Mouse (Mus musculus) spleen, adult 2 months (tissue): Measurements from ENCODE around the gene Castor2.

Experiments used
- CTCF ChIP-seq: fragments of 200-500 bp; IDR thresholded peaks from 2 replicates; pipeline ENCODE4 v1.5.1; 2011; ENCODE audit warnings: mild to moderate bottlenecking, inconsistent platforms; ENCODE audit not compliant: insufficient read depth, insufficient read length, insufficient replicate concordance; ENCODE audit errors: extremely low read depth
- POLR2A ChIP-seq: fragments of 200-500 bp; IDR thresholded peaks from 2 replicates; pipeline ENCODE4 v1.6.1; 2011; ENCODE audit warnings: low read depth, low read length, inconsistent platforms

DNA sequence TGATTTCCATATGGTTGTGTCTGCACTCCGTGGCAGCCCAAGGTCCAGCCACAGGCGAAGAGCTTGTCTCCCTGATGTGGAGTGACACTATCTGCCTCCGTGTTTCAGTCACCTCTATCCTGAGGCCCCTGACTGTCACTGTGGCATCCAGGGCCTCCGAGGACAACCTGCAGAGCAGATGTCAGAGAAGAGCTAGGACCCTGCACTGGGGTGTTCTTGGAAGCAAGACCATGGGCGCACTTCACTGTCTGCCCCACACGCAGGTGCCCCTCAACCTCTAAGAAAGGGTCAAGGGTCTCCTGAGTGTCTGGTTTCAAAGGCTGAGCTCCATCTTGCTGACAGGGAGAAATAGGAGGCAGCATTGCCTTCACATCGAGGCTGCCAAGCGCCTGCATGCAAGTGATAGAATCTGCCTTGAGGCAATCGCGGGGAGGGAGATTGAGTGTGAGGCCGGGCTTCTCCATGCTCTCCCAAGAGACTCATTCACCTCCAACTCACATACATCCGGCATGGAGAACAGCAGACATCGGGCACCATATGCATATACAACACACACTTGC is 40.6 kb upstream of the Castor2 start:
- TF ChIP-seq POLR2A (no peak), CTCF (no peak)
